Mouse (Mus musculus) layer of hippocampus, adult 2 months (tissue): Measurements from ENCODE around the gene Osbpl9. TPM values are rescaled to one million over a fixed set of nuclear protein-coding genes. Genes with fewer than 3 reads are reported as not detected.

ENCODE experiments used
- DNase-seq, 2 experiments: peaks; one replicate each; pipeline ENCODE4 v3.0.0; 2022; ENCODE audit warnings: low spot score in 2 of 2
- H3K27ac ChIP-seq: fragments of 200-600 bp; 2 replicates; pipeline ENCODE4 v1.8.1; 2022
- H3K4me3 ChIP-seq: fragments of 200-600 bp; 2 replicates; pipeline ENCODE4 v1.8.1; 2022; ENCODE audit warnings: mild to moderate bottlenecking
- CTCF ChIP-seq: fragments of 200-600 bp; conservative IDR thresholded peaks from 2 replicates; pipeline ENCODE4 v1.8.1; 2022; ENCODE audit warnings: antibody characterized with exemption, mild to moderate bottlenecking, moderate library complexity
- total RNA-seq, 2 experiments: library from RNA; stranded (reverse); gene quantifications; 2 replicates each; pipeline ENCODE4 v1.2.3; 2021

Osbpl9 gene
- total RNA-seq, 2 experiments from 2014 or later = 53.9 to 56.2 TPM

DNA sequence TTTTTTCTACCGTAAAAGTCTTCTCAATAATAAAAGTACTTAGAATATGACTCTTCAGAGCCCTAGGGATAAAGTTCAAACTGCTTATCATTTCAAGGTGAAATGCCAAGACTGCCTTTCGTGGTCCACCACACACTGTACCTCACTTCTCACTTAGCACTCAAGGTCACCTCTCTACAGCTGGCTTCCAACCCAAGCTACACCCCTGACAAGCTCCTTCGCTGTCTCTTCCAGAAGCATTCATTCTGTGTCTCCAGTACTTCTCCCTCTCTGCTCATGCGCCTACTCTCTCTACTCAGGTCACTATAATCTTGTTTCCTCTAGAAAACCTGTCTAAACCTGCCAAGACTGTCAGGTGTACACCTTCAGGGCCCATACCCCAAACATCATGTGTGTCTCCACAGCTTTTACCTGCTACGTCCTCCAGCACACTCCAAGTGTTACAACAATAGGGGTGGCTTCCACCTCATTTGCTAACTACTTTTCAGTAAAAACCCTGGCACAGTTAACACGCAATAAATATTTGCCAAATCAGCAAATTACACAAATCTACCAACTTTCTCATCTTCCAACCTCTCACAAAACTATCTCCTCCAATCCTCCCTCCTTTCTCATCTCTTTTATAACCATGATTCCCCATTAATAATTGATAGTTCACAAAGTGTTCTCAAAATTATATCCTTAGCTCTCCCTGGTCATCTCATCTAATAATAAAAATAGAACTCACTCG lies 6.0 kb downstream of the Osbpl9 start:
- Histone ChIP-seq H3K27ac (no peak overlapping the region), H3K4me3 (no peak overlapping the region)
- no peak for TF ChIP-seq CTCF
- no peak for DNase-seq

DNA sequence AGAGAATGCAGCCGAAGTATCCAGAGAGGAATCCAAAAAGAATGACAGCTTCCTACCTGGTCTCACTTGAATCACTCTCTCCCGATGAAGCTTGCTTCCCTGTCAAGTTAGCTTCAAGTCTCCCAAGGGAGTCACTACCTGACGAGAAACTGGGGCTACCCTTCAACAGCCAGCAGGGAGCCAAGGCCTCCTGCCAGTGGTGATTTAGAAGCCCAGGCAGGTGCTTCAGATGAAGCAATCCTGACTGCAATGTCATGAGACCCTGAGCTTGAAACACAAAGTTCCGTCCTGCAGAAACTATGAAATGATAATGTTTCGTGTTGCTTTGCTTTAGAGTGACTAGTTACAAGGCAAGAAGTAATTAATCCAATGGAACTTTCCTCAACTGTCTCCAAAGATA lies 8.2 kb downstream of the Osbpl9 start:
- Histone ChIP-seq H3K4me3 (no peak overlapping the region), H3K27ac (no peak overlapping the region)
- no peak for DNase-seq
- no peak for TF ChIP-seq CTCF

DNA sequence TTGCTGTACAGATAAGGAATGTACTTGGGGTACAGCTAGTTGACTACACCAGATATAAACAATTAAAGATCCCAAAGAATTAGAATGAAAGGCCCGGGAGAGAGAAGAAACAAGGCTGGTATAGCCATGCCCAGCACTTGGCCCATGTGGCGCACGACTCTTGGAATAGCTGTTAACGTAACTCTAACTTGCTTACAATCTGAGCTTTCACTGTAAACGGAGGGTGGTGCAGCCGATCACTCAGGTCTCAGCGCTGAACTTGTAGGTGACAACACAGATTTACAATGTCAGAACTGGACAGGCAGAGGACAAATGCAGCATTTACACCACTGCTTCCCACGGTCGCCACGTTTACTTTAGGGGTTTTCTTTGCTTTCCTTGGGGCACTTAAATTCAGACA lies 10.5 kb downstream of the Osbpl9 start:
- Histone ChIP-seq H3K4me3 (no peak overlapping the region), H3K27ac (no peak overlapping the region)
- DNase-seq = no peak
- no peak for TF ChIP-seq CTCF

DNA sequence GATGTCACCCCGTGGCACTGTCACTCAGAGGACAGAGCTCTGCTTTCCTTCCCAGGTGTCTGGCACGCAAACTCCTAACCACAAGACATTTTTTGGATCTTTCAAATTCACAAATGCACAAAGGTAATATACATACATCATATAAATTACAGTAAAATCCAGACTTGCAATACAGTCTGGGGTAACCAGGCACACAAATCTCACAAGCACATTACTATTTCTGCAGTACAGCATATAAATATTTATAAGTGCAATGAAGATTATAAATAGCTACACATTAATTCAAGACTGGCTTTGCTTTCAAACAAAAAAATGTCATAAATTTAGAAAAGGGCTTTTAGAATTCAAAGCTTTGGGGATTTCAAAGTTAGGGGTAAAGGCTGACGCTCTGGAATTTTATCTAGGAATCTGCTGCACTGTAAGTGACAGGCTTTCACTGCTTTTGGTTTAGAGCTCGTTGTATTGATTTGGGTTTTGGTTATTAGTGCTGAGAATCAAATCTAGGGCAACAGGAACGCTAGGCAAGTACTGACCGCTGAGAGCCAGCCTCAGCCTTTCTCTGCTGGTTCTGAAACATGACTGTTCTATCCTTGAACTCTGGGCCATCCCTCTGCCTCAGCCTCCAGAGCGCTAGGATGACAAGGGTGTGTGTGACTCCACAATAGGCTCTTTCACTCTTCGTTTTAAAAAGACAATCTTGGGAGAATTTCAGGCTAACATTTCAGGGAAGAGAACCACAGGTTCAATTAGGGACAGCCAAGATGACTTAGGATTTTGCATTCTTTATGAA lies 16.3 kb downstream of the Osbpl9 start:
- DNase-seq = no peak
- H3K27ac ChIP-seq = no peak overlapping the region
- no peak for TF ChIP-seq CTCF
- no peak overlapping the region for H3K4me3 ChIP-seq

DNA sequence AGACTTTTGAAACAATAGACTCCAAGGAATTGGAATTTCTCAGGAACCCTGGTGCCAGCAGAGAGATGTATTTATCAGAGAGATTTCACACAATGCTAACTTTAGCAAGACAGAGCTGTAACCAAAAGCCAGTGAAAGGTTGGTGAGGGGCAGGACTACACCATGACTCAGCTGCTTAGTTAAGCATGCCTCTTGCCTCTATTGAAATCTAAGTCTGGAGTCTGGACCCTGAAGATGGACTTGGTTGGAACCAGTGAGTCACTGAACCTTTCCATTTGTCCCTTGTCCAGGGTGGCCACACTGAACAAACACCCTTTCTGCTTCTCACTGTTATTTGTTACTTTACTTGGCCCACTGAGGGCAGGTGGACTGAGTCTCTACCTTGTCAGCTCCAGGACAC lies 26.4 kb downstream of the Osbpl9 start:
- no peak for DNase-seq
- no peak for TF ChIP-seq CTCF
- Histone ChIP-seq H3K4me3 (no peak overlapping the region), H3K27ac (no peak overlapping the region)

DNA sequence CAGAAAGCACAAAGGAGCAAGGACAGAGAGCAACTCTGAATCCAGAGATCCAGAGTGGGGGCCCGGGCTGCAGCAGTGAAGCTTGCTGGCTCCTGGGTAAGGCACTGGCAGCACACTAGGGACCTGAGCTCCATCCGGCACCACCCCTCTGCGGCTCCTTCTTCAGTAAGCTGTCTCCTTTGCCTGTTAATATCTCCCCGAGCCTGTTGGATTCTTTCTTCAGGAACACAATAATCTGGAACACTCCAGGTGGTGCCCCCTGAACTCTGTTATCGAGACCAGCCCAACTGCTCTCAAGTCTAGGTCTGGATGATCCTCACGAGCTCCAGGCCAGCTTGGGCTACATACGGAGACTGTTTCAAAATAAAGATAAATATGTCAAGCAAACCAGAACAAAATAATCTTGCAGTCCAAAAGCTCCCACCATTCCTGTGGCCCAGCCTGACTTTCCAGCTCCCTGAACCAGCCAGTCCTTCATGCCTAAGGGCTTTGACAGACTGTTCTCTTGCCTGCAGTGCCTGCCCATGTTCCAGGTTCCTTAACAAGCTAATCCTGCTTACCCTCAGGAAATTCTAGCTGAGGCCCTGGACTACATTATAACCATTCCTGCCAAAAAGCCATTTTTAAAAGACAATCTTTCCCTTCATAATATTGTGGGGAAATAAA lies 28.2 kb downstream of the Osbpl9 start:
- Histone ChIP-seq H3K27ac (peak overlapping the region; percentile 52), H3K4me3 (no peak overlapping the region)
- no peak for DNase-seq
- TF ChIP-seq CTCF = no peak

DNA sequence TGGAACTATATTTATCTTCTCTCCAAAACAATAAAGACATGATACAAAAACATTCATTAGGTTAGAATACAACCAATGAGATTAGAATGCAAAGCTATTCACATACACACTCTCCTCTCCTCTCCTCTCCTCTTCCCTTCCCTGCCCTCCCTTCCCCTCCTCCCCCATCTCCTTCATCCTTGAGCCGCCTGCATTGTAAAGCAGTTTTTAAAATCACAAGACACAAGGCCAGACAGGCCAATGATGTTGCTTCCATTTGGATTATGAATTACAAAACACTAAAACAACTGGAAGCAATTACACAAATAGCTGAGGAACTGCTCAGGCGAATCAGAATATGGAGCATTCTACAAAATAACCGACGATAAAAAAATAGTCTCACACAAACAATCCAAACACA lies 28.7 kb downstream of the Osbpl9 start:
- H3K4me3 ChIP-seq = no peak overlapping the region
- H3K27ac ChIP-seq = peak overlapping the region; percentile 52
- no peak for TF ChIP-seq CTCF
- DNase-seq = no peak

DNA sequence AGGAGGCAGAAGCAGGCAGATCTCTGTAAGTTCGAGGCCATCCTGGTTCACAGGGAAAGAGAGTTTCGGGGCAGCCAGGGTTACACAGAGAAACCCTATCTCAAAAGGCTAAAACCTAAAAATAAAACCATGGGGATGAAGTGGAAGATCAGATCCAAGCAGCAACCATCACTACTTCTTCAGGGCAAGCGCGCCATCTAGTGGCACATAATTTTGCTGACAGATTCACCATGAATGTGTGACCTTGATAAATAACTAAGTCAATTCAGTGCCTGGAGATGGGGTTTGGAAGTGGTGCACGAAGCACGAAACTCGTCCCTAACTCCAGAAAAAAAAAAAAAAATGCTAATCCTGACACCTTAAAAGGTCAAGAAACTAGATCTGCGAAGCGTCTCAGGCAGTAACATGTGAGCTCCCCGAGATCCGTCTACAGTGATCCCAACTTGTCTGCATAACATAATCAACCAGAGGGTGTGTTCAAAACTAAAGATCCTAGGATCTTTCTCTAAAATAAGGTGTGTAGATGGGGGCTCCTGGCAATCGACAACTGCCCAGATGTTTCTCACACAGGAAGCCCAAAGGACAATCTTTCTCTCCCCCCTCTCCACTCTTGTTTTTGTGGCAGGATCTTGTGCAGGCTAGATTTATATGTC lies 36.4 kb downstream of the Osbpl9 start:
- DNase-seq = peak; percentile 73 to 86
- TF ChIP-seq CTCF = peak; percentile 85
- Histone ChIP-seq H3K27ac (no peak overlapping the region), H3K4me3 (no peak overlapping the region)

DNA sequence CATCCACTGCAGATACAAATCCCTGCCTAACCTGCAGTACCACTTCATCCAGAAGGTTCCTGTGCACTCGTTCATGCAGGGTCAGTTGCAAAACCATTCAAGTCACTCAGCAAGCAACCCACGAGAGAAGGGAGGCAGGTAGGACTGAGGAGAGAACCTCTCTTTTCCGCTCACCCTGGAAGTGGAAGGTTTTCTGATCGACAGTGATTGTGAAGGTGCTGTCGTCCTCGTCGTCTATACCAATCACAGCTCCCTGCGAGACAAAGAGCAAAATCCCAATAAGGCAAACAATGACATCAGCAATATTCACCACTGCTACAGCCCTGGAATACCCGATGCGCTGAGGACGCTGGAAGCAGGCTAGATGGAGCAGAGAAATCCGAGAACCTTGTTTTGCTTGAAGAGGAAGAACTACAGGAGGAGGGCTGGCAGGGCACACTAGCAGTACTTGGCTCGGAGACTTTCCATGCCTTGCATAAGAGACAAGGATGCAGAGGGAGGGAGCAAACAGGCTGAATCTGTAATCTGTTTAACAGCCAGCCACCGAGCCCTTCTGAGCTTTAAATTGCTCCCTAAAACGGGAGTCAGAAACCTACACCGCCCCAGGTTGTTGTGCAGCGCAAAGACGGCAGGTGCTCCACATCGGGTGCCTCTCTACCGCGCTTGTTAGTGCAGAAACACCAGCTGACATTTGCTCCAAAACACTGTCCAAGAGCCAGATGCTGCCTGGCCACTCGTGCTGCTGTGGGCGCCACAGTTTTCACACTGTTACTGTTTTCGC lies 45.4 kb downstream of the Osbpl9 start:
- Histone ChIP-seq H3K4me3 (peak overlapping the region; percentile 57), H3K27ac (peak overlapping the region; percentile 81)
- peak; percentile 17 to 29 for DNase-seq
- peak; percentile 14; the same call in 1 of the 2 replicates for TF ChIP-seq CTCF

DNA sequence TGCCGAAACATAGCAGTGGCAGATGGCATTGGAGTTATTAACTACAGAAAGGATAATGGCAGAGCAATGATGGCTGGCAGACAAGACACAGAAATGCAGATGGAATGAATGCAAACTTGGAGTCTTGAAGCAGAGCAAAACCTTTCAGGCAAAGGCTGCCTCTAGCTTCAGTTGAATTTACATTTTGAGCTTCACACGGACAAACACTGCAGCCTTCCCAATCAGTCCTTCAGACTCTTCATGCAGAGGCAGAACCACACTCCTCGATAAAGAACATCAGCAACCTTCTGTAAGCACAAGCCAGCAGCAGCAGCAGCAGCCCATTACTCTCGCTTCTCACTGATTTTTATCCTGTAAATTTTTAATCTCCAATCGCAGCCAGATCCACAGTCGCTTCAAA lies 46.0 kb downstream of the Osbpl9 start:
- peak overlapping the region; percentile 81 for H3K27ac ChIP-seq
- no peak for DNase-seq
- no peak for TF ChIP-seq CTCF
- peak overlapping the region; percentile 57 for H3K4me3 ChIP-seq

DNA sequence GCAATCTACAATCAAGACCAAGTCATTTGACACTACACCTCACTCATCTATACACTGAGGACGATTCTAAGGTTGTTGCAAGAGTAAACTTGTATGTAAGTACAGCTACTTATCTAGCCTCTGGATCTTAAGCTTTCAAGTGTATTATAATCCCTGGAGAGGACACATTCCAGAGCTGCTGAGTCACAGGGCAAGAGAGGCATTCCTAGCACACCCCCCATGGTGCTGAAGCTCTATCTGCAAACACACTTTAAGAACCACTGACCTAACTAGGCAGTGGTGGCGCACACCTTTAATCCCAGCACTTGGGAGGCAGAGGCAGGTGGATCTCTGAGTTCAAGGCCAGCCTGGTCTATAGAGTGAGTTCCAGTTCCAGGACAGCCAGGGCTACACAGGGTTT lies 51.9 kb downstream of the Osbpl9 start:
- no peak for TF ChIP-seq CTCF
- H3K4me3 ChIP-seq = no peak overlapping the region
- H3K27ac ChIP-seq = no peak overlapping the region
- DNase-seq = no peak

DNA sequence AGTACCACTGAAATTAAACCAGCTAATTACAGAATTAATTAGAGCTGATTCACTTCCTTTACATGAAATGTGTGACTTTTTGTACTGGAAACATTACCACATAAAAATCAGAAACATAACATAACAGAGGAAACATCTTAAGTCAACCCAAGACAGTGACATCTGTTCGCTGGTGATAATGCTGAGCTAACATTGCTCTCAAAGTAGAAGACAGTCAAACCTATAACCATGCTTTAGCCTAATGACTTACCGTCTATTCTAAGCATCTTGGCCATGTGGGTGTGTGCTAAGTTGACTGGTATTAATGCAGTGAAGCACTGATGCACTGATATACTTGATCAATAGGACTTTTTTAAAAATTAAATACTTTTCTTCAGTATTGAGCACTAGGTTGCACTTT lies 52.7 kb downstream of the Osbpl9 start:
- no peak overlapping the region for H3K27ac ChIP-seq
- no peak for TF ChIP-seq CTCF
- DNase-seq = no peak

More for the DNA sequence above, 52.7 kb downstream of the Osbpl9 start:
- no peak overlapping the region for H3K4me3 ChIP-seq
